Mouse (Mus musculus): ENCODE data around the gene Gchfr.
A peak's percentile ranks its signal among the peaks of the same experiment; 100 is the strongest.

The Gchfr gene

DNA sequence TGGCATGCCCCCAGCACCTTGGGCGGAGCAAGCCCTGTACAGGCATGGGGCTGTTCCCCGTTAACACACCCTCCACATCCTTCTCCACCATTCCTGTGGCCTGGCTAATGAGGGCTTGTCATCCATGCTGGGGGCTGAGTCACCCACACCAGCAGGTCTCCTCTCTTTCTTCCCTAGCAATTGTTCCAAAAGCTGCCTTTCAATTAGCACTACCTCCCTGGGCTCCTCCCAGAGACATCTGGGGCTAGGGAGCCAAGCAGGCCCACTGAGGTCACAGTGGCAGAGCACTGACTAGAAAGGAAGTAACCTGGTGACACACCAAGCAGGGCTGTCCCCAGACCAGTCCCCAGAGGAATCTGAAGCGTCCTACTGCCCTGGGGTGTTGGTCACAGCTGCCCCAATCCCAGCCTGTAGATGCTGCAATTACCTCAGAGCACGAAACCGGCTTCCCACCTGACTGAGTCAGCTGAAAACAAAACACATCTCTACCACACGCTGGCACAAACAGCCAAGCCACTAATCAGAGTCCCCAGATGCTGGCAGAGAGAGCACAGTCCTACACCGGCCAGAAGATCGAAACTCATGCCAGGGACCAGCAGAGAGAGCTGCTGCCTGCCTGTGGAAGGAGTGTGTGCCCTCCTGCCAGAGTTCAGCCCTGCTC is 6.5 kb downstream of the Gchfr start, which contains the start of gene Gm14137:
Gene Gm14137 (plus strand): TSS at position 519 of the 661 bp plus-strand sequence.
- DNase-seq (ENCODE audit: low spot score in 2 of 2): no peak

DNA sequence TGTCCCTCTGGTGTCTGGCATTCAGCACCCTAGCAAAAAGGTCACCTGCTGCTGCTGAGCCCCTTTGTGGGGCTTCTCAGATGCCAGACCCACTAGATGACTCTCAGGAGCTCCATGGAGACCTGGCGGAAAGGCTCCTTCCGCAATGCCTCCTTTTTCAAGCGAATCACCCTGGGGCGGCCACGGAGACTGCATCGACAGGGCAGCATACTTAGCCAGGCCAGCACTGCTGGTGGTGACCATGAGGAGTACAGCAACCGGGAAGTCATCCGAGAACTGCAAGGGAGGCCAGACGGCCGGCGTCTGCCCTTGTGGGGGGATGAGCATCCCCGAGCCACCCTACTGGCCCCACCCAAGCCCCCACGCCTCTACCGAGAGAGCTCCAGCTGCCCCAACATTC is 7.3 kb downstream of the Gchfr start:
- no peak for DNase-seq (ENCODE audit: low spot score in 2 of 2)

DNA sequence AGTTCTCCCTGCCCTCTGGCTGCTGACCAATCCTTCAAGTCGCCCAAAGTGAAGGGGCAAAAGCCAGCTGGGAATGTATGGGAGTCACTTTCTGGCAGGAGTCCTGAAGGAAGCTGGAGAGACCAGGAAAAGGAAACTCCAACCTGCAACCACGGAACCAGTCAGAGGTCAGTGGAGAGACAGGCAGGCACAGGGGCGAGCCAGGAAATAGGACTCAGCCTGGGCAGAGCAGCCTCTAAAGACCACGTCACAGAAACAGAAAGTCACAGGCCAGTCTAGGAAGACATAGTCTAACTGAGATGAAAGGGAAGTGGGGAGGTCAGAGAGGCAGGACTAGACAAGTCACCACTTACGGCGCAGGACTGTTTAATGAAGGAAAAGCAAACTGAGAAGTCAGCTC is 8.0 kb downstream of the Gchfr start:
- no peak for DNase-seq (ENCODE audit: low spot score in 2 of 2)

DNA sequence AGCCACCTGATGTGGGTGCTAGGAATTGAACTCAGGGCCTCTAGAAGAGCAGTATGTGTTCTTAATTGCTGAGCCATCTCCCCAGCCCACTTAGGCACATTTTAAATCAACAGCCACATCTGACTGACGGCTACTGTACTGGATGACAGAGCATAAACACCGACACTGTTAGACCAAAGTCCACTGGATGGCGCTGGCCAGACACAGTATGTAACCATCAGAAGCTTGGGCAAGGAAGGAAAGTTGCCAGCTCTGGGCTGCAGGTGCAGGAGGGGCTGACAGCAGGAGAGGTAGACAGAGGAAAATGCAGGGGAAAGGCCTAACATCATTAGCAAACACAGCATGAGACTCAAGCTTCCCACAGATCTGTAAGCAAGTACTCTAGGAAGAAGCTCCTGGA is 9.2 kb downstream of the Gchfr start:
- no peak for DNase-seq (ENCODE audit: low spot score in 2 of 2)

DNA sequence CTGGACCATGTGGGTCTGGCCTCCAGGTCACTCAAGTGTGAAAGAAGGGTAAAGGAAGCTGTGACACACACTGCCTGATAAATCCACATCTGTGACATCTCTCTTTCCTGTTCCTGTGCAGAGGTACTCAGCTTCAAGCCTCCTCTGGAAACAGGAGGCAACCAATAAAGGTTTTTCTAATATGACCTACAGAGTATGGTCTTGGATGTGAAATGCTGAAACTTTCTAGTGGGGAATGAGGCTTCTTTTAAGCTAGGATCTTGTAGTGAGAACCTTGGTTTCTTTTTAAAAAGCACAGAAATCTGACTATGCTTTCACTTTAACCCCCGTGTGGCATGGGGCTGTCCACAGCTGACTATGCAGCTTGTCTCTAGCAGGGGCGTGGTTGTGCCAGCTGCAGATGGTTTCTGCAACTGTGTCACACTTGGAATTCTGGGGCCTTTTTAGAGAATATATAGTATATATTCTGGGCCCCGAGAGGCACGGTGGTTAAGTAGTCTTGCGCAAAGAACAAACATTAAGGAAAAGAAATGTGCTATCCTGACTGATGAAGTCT is 9.9 kb downstream of the Gchfr start:
- no peak for DNase-seq (ENCODE audit: low spot score in 2 of 2)

DNA sequence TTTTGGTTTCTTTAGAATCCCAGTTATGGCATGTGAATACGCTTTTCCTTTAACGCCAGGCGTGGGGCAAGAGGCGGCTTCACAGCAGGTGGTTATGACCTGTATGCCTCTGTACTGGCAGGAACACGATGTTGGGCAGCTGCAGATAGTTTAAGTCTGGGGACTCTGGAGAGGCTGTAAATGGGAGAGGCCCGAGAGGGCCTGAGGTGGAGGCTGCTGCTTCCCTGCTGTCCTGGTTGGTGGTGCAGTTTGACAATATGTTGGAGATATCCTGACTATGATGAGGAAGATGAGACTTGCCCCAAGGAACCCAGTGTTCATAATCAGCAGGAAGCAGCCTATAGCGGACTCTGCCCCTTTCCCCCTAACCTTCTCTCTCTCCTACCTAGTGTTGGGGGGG is 15.3 kb downstream of the Gchfr start:
- DNase-seq (ENCODE audit: low spot score in 2 of 2): no peak

DNA sequence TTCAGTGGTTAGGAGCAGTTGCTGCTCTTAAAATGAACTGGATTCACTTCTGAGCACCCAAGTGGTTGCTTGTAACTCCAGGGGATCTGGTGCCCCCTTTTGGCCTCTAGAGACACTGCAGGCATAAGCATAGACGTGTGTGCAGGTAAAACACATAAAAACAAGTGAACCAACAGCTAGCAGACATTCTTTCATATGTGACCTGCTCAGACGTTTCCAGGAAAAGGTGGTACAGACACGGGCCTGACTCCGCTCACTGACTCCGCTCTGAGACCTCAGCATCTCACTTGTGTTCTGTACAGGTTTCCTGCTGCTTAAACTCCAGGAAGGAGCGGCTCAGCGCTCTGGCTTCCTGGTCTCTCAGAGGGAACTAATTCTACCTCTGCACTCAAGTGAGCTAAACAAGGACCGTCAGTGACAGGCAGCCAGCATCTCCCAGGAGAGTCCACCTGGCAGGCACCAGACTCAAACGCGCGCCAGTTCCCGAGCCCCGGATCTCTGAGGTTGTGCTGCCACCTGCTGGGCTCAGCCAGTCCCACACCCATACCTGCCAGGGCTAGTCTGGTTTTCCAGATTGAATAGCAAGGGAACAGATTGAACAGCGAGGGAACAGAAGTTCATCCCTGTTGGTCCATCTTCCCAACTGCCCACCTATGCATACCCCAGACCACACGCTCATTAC is 21.6 kb downstream of the Gchfr start:
- peak; percentile 77 to 86 for DNase-seq (ENCODE audit: low spot score in 2 of 2)

DNA sequence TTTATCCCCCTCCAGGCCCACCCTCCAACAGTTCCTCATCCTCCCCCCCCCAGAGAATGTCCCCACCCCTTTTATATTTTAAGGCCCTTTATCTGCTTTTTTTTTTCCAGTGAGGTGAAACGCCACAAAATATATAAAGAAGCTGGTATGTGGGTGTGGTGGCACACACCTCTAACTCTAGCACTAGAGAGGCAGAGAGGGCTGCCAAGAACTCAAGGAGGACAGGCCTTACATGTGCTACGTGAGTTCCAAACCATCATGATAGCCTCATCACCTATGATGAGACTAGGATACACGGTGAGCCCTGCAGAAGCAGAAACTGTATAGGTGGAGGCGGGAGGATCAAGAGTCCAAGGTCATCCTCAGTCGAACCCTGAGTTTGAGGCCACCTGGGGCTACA is 23.4 kb downstream of the Gchfr start:
- no peak for DNase-seq (ENCODE audit: low spot score in 2 of 2)

DNA sequence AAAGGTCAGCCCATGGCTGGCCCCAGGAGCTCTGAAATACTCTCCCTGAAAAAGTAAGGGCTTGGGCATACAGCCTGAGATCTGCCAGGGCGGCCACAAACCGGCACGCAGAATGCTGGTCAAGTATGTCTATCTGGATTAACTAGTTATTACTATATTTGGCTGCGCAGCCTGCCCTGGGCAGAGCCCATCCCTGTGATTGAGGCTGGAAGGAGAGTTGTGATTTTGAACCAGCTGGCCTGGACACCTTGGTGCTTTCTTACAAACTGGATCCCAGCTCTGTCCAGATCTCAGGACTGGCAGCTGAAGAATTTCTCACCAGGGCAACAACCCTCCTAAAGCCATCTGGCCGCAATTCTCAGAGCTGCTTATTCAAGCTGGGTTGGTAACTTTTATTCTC is 26.6 kb downstream of the Gchfr start:
- DNase-seq (ENCODE audit: low spot score in 2 of 2): no peak

DNA sequence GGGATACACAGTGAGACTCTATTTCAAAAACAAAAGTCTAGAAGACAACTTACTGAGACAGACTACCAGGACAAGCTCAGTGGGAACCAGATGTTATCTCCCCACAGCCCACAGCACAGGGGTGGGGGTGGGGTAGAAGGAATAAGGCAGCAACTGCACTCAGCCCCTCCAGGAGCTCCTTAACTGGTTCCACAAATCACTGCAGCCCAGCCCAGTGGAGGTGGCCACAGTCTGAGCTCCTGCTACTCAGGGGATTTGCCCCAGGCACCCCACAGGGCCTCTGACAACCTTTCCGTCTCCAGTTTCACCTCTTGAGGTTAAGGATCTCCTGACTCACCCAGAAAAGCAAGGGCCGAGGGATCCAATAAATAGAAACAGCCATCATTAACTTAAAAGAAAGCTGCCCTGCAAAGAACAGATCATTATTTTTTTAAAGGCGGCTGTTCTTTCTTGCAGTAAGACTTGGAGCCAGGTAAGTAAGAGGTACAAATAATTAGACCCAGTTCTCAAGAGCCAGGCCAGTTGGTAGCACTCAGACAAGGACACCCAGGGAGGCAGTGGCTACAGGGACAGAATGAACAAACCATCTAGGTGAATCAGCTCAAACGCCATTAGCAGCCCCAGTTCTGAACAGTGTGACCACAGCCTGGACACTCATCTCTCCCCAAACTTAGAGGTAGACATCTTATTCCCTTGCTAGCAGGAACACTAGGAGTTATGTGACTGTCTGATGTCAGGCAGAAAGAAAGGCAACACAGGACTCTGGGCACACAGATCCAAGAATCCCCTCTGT is 28.9 kb downstream of the Gchfr start:
- peak in 1 of 2 experiments; percentile 18 for DNase-seq (ENCODE audit: low spot score in 2 of 2)

DNA sequence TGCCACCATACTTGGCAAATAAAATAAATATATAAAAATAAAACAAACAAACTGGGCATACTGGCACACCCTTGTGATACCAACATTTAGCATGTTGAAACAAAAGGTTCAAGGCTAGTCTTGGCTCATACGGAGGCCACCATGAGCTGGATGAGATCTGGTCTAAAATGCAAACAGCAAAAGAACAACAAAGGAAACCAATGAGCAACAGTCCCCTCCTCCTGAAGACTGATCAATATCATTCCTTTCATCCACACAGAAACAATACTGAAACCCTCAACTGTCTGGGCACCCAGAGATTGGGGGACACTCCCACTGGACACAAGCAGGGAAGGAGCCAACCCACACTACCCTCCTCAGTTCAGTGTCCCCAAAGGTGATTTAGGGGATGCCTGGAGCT is 29.9 kb downstream of the Gchfr start:
- no peak for DNase-seq (ENCODE audit: low spot score in 2 of 2)

DNA sequence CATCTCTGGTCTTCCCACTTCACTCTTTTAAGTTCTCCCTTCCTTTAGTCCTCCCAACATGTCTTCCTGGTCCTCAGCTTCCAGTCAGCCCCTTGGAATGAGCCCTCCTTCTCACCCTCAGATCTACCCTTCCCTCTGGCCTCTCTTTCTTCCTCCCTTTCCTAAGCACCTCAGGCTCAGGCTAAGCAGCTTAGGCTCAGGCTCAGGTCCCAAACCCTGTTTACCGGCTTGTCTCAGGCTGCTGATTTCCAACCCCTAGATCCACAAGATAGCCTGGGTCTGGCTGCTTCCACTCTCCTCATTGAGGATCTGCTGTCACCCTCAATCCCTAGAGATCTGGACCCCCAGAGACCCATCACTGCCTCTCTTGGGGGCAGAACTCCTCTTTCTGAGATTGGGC is 30.5 kb downstream of the Gchfr start:
- DNase-seq (ENCODE audit: low spot score in 2 of 2): no peak

DNA sequence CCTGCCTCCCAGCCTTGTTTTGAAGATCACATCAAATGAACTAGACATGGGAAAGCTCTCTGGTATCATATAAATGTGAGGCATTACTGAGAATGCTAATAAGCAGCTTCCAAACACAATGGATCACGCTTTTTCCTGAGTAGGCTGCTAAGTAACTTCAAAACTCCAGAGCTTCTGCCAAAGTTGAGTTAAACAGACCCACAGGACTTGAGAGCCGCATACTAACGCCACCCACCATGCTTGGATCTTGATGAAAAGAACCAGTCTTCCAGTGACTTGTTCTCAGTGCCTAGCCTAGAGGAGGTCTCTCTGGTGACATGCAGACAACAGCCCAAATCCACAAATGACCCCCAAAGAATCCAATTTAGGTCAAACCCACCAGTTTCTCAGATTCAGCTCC is 31.4 kb downstream of the Gchfr start:
- DNase-seq (ENCODE audit: low spot score in 2 of 2): no peak

DNA sequence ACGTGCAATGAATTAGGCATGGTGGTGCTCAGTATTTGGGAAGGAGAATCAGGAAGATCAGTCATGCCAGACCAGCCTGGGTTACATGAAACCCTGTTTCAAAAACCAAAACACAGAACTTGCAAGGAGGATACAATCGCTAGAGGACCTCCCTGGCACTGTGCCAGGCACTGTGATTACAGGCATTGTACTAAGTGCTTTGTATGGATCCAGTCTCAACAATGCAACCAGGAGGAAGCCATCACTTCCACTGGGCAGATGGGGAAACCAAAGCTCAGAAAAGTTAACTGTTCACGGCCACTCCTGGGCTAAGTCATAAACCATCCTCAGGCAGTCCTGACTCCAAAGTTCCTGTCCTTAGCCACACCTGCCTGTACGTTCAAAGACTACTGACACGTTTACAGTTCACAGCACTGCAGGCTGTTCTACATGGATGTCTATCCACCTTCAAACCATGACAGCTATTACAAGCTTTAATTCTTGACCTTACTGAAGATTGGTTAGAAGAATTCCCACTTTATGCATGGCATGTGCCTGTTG is 35.4 kb downstream of the Gchfr start:
- DNase-seq (ENCODE audit: low spot score in 2 of 2): peak in 1 of 2 experiments; percentile 43

DNA sequence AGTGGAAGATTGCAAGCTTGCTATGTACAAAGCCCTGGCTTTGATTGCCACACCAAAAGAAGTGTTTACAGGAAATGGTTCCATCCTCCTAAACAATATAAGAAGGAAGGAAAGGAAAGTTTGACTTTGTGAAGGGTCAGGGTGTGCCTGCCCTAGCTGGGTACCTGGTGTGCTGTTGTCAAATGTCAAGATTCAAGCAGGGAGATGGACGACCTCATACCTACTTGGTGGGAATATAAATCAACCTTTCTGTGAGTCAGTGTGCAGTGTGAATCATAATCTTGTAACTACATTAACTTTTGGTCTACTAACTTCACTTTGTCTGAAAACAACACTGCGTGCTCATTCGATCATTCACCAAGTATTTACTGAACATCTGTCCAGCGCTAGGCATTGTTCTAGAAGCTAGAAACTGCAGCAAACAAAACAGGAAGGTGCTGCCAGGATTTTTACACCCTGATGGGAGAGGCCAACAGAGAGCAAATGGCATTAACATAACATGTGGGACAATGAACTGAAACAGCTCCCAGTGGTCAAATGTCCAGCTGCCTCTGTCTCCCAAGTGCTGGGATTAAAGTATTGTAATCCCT is 36.4 kb downstream of the Gchfr start:
- DNase-seq (ENCODE audit: low spot score in 2 of 2): peak in 1 of 2 experiments; percentile 28

DNA sequence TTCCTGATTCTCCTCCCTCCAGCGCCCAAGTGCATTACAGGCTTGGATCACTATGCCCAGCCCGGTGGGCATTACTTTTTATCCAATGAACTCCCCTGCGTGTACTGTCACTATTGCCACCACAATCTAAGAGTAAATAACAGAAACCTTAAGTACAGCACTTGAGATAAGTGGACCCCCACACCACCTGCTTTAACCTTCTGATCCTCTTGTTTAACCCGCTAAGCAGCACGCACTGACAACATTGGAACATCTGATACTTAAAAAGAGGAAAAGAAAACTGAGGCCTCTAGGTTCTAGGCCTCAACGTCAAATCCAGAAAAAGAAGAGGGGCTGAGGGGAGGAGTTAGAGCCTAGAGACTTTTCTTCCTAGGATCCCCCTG is 40.4 kb downstream of the Gchfr start:
- no peak for DNase-seq (ENCODE audit: low spot score in 2 of 2)

DNA sequence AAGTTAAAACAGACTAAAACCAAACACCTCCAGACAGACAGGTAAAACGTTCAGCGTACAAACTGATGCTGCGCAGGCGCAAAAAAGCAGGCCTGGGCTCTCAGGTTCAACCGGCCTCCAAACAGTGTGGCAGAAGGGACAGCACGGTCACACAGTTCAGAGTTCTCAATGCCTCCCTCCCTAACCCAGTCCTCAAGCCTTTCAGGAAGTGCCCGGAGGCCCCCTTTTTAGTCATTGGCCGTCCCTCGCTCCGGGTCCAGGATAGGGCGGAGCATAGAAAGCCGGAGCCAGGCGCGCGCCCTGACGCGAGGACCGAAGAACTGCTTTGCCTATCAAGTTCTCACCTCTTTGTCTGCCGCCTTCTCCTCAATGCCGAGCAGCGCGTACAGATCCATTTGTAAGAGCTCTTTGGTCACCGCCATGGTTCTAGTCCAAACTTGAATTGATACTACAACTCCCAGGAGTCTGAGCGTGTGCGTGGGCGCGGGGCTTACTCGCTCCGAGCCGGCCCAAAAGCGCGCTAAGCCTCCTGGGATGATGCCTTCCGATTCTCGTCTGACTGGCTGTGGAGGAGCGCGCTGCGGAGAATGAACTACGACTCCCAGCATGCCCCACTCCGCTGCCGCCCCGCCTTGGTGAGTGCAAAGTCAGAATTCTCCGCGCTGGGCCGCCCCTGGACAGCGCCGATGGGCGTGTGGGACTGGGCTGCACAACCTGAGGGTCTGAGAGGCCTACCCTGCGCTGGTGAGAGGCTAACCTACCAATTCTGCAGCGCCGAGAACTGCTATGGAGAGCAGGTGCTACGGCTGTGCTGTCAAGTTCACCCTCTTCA is 41.0 kb downstream of the Gchfr start, which contains the start of the genes Zfyve19 and Dnajc17:
Gene Zfyve19 (plus strand): TSS at position 274 of the 832 bp plus-strand sequence.
Gene Dnajc17 (minus strand): TSS at position 452 of the 832 bp plus-strand sequence.
- peak; percentile 89 to 97 for DNase-seq (ENCODE audit: low spot score in 2 of 2)

DNA sequence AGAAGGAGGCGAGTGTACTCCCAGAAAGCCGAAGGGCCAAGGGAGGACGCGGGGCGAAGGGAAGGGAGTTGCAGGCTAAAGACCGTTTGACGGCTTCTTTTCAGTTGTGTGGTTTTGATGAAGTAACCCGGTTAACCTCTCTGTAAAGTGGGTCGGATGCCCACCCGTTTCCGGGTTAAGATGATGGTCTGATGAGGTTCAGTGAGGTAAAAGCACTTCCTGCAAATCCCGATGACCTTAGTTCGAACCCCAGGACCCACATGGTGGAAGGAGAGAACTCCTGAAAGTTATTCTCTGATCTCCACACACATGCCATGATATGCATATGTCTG is 41.6 kb downstream of the Gchfr start:
- no peak for DNase-seq (ENCODE audit: low spot score in 2 of 2)
